Mouse (Mus musculus) liver (tissue): ENCODE data around the gene Sall2.
"Not testable (repeated sequence)": the region's sequence is repeated elsewhere in the genome, so short reads cannot be mapped to it uniquely, and the experiment has no call there.

Source experiments
- DNase-seq: peaks from one replicate; pipeline ENCODE4 v3.0.0-alpha.2; 2020; ENCODE audit warnings: mixed read lengths

Sall2 gene

DNA sequence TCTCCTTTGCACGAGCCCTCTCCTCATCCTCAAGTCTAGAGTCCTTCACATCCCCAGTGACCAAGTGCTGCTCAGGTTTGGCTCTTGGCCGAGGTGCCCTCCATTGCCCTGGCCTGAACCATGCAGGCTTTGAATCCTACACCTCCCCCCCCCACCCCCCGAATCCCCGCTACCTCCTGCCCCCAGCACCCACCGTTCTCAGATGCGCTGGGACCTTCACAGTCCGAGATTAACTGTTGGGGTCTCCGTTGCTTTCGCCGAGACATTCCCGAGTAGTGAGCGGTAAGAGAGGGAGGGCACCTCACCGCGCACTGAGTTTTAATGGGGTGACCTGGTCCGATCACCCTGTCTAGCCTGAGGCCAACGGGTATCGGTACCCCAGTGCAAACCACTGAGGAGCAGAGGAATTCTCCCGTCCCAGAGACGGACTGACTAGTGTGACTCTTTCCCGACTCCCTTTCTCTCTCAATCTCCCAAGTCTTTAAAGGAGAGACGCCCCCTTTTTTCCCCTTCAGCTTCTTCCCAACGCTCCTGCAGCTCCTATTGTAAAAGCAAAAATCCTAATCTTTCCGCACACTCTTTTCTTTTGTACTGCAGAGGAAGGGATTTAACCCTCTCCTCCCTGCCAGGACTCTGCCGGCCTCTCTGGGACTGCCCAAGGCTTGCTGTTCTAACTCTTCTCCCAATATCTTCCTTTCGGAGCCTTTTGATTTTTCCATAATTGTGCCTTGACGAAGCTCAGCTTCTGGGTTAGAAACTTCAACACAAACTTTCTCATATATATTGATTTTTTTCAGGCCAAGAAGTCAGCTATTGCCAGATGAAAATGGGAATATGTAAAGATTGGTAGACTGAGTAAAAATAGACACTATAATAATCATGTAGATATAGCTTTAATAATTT, at the start of gene Sall2:
Sall2 (minus strand) TSS at position 853 of the 903 bp plus-strand sequence.
- no peak for DNase-seq

GRCm38 (mm10) chr14:52368741-52369140, 40.2 kb upstream of the Sall2 start:
- DNase-seq, result no peak

GRCm38 (mm10) chr14:52356308-52356707, 27.7 kb upstream of the Sall2 start, which contains the start of gene Olfr1513:
TSS of gene Olfr1513 (minus strand) at chr14:52356408.
- no peak for DNase-seq

GRCm38 (mm10) chr14:52339512-52339852, 10.9 kb upstream of the Sall2 start:
- no peak for DNase-seq

DNA sequence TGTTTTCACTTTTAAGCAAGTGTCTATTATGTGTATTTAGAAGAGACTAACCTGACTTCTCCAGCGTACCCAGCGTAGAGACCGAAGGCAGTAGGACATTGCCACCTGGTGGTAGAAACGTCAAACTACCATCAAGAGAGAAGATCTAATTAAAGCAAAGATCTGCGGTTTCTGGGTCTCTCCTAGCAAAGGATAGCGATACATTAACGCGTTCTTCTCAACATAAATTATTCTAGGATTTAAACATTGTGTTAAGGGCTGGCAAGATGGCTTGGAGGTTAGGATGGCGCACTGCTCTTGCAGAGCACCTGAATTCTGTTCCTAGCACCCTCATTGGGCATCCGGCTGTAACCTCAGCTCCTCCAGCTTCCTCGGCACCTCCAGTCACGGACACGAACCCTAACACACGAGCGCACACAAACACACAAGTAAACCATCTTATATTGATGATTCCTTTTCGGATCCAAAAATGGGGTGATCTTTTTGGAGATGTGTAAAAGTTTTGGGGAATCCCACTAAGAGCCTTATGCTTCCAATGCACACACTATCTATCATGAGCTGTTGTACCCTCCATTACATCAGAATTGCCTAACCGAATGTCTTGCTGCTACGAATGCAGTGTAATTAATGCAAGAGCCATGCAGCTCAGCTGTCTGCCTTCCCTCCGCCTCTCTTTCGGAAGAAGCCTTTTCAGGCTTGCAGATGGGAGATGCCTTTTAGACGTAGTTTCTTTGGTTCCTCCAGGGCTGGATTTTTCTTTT, 10.4 kb upstream of the Sall2 start:
- peak; percentile 43 for DNase-seq

GRCm38 (mm10) chr14:52332171-52332570, 3.6 kb upstream of the Sall2 start:
- DNase-seq, result no peak

DNA sequence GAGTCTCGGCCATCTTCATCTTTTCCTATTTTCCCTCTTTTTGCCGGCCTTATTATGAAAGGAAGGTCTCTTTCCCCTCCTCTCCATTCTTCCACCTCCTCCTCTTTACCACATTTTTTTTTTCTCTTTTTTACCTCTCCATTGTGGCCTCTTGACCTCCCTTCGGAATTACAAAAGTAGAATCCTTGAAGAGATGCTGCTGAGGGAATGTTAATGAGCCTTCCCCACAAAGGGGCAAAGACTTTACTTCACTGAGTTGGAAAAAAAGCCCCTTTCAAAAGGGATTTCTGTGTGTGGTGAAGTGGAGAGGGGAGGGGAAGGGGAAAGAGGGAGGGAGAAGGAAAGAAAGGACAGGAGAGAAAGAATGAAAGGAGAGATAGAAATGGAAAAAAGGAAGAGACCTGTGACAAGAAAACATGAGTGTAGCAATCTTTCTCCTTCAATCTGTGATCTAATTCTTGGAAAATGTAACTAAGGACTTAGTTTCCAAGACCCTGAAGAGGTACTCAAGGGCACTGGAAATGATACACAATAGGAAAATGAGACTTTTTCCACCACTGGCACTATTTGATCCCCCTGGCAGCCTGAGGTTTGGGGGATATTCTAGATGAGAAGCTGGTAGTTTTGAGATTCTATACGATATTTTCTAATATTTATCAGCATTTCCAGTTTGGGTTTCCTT, 2.6 kb upstream of the Sall2 start:
- DNase-seq, result no peak

GRCm38 (mm10) chr14:52327375-52327901, 1.1 kb downstream of the Sall2 start:
- DNase-seq, result no peak

DNA sequence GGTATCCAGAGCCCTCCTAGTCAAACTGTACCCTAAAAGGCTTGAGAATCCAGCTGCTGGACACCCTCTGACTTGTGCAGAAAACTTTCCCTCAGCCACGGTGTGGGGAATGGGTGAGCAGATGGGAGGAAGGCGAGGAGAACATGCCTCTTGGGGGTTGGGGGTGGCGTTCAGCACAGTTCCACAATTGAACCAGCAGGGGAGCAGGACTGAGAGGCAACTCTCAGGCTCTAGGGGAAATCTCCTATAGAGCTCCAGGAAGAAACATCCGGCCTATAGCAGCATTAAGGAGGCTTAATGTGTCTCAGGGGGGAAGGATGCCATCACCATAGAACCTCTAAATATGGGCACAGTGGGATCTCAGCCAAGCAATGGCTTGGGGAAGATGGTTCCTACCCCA, 2.7 kb downstream of the Sall2 start:
- DNase-seq, result no peak

DNA sequence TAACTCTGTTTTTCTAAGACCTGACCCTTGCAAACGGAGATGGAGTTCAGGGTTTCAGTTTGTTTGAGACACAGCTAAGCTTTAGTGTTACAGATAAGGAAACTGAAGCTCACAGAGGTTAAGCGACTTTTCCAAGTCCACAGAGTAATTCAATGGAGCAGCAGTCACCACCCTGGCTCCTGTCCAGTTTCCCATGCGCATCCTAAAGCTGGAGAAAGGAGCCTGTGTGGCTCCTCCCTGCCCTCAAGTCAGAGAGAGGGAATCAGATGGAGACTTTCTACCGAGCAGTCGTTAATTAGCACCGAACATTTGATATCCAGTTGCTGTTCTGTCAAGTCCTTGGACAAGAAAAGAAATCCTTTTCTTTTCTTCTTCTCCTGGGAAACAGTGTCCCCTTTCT, 9.2 kb downstream of the Sall2 start:
- no peak for DNase-seq

- no peak for DNase-seq
Observed at GRCm38 (mm10) chr14:52316441-52317225, 11.9 kb downstream of the Sall2 start.

DNA sequence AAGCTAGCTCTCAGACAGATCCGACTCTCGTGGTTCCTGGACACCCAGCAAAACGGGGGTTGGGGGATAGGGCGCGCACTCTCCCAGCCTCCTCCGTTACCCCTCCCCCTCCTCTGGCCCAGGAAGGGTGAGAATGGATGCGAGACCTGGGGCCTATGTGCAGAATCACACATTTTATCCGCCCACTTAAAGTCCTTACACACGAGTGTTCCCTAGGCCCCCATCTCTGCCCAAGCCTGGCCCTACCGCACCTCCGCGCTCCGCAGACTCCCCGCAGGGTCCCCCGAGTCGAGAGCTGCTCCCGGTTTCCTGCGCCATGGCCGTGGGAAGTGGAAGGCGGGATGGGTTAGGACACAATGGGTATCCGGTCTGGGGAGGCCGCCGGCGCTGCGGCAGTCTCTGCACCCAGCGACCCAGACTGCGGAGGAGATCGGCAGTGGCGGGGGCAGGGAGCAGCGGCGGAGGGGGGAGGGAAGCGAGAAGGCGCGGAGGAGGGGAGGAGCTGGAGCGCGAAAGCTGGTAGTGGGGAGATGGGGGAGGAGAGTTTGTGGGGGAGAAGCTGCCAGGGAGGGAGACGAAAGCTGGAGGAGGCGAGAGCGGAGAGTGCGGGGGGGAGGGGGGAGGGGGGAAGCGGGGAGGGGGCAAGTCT, 12.6 kb downstream of the Sall2 start:
- DNase-seq, result peak; percentile 65

DNA sequence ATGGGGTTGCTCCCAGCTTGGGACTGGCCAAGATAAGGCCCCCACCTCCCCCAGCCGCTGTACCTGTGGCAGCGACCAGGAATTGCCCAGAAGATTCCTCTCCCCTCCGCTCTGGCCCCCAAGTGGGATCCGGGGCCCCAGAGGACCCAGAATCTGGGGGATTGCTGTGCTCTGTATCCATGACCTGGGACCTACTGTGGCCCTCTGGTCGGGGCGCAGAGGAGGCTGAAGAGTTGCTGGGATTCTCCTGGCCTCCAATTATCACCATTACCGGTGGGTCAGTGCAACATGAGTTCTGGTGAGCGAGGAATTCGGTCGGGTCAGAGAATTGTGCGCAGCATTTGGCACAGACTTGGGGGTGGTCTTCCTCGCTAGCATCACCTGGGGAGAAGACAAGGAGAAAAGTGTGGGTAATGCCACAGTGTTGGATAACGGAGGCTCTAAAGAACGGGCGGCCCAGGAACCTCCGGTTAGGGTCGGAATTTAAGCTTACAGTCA, 13.2 kb downstream of the Sall2 start:
- no peak for DNase-seq

DNA sequence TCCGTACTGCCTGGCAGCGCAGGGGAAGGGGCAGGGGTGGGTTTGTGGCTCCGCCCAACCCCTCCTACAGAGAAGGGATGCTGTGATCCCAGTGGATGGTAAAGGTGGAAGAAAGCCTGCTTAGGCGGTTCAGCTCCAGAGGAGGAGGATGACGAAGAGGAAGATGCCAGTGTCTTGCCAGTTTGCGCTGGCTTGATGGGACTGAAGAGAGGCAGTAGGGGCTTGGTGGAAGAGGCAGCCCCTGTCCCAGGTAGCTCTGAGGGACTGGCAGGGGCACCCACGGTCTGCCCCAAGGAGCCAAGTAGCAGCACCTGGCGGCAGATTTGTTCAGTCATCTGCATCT, 13.8 kb downstream of the Sall2 start:
- DNase-seq, result no peak

DNA sequence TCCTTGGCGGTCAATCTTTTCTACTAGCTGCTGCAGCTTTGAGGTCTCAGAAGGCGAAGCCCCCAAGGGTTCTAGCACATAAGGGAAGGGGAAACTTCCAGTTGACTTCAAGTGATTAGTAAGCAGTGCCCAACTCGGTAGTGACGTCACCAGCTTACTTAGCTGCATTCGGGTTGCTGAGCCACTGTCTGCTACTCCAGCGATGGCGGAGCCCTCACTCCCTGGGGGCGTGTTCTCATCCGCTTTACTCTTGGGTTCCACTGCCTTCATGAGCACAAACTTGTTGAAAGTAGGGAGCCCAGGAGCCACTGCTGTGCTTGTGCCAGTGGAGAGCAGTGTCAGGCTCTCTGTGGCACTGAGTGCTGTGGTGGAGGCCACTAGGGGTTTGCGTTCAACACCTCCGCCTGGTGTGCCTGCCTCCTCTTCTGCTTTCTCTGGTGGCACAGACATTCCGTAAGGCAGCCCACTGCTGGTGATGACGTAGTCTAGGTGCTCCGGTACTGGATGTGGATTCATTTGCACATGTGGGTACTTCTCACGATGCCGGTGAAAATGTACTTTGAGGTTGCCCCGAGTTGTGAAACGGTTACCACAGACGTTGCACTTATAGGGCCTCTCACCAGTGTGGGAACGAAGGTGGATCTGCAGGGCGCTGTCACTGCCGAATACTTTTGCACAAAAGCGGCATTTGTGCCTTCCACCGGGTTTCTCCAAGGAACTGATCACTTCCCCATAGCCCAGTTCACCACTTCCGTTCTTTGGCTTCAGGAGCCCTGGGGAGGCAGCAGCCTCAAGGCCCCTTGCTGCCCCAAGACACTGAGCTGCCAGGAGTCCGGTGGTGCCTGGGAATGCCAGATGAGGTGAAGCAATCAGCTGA, 14.4 kb downstream of the Sall2 start:
- no peak for DNase-seq

- no peak for DNase-seq
Observed at GRCm38 (mm10) chr14:52310906-52311305, 17.7 kb downstream of the Sall2 start.

DNA sequence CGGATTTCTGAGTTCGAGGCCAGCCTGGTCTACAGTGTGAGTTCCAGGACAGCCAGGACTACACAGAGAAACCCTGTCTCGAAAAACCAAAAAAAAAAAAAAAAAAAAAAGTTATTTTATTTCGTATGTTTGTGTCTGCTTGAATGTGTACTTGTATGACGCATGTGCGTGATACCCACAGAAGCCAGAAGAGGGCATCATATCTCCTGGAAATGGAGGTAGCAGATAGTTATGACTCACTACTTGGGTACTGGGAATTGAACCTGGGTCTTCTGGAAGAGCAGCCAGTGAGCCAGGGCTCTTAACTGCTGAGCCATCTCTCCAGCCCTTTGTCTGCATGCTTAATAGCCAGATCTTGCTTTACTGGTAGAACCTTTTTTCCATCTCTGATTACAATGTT, 18.2 kb downstream of the Sall2 start:
- peak; percentile 23 for DNase-seq

- peak; percentile 50 for DNase-seq
Observed at GRCm38 (mm10) chr14:52306100-52306499, 22.5 kb downstream of the Sall2 start.

- peak; percentile 92 for DNase-seq
Observed at GRCm38 (mm10) chr14:52304644-52305271, 23.8 kb downstream of the Sall2 start, which contains the start of gene Mettl3. TSS of gene Mettl3 (minus strand) at chr14:52305128.

DNA sequence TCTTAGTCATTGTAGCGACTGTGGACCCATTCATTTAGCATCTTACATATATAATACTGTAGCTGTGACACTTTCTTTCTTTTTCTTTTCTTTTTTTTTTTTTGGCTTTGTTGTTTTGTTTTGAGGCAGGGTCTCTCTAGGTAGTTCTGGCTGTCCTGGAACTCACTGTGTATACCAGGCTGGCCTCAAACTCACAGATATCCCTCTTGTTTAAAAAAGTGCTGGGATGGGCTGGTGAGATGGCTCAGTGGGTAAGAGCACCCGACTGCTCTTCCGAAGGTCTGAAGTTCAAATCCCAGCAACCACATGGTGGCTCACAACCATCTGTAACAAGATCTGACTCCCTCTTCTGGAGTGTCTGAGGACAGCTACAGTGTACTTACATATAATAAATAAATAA, 25.0 kb downstream of the Sall2 start:
- DNase-seq, result not testable (repeated sequence)
